Mouse (Mus musculus): Measurements from ENCODE around the gene Tnfaip2. TPM values are rescaled to one million over a fixed set of nuclear protein-coding genes. Genes with fewer than 3 reads are reported as not detected.

The Tnfaip2 gene
- total RNA-seq (2014; rRNA removed; ENCODE audit: low replicate concordance) (12.5 and 14.8 TPM in 2 replicates), polyA plus RNA-seq (2015; fragmentation: Nextera tagmentation; extraction: Ambion mirVana) (8.9 and 9.5 TPM in 2 replicates)

DNA sequence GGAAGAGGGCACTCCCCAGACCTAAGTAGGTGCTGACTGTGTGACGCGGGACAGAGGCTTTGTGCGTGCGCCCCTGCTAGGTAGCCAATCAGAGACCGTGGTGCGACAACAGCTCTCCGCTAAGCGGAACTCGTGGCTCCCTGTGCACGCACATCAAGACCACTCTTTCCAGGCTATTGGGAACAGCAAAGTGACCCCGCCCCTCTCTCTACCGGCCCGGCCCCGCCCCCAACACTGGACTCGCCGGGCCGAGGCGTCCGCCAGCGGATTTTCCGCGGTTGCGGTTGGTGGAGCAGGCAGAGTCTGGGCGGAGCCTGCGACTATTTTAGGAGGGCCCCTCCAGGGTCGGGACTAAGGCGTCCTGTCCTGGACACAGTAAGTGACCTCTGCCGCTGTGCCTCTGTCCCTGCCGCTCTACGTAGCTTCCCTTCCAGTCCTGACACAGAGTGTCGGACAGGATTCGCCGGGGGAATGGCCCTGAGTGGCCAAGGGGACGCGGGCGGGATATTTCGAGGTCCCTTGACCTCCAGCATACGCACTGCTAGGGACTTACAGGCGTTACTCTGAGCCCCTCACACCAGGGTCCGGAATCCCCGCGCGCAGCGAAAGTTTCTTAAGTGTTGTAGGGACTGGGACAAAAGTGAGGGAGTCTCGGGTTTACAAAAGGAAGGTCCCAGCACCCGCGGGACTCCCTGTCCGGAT lies at the start of gene Tnfaip2:
Gene Tnfaip2 (plus strand): TSS at position 161 of the 702 bp plus-strand sequence.
- Histone ChIP-seq H3K27me3 (ENCODE audit: control insufficient read depth, insufficient read depth, low read length) (peaks cover 76% of the 10 kb centered on the region), H3K4me1 (ENCODE audit: control insufficient read depth, insufficient read depth) (peaks cover 7% of the 10 kb centered on the region; the same call in 1 of the 2 replicates), H3K4me3 (ENCODE audit: low read depth, low read length) (peak within 1 kb of the TSS; percentile 49), H3K9ac (replicated peaks; ENCODE audit: low read depth, low read length) (peak within 1 kb of the TSS; percentile 58), H3K36me3 (replicated peaks; ENCODE audit: control insufficient read depth, insufficient read depth, low read length) (no peaks in the 10 kb centered on the region), H3K27ac (ENCODE audit: low read depth) (peak within 1 kb of the TSS; percentile 23; the same call in 1 of the 2 replicates), H3K4me2 (ENCODE audit: low read depth, low read length) (peak within 1 kb of the TSS; percentile 70), H3K9me3 (replicated peaks; ENCODE audit: control insufficient read depth, low read length) (no peaks in the 10 kb centered on the region)
- no peak for TF ChIP-seq EP300 (IDR thresholded peaks at IDR 0.05; ENCODE audit: low read depth)
- TF ChIP-seq CTCF (IDR thresholded peaks at IDR 0.05; ENCODE audit: low read depth), result no peak
- 2% methylated on average over 48 of the region's 48 CpGs for WGBS
- peak; percentile 85 for ATAC-seq (ENCODE audit: insufficient read depth, low read depth)
- peak; percentile 82 for DNase-seq (ENCODE audit: low spot score)

DNA sequence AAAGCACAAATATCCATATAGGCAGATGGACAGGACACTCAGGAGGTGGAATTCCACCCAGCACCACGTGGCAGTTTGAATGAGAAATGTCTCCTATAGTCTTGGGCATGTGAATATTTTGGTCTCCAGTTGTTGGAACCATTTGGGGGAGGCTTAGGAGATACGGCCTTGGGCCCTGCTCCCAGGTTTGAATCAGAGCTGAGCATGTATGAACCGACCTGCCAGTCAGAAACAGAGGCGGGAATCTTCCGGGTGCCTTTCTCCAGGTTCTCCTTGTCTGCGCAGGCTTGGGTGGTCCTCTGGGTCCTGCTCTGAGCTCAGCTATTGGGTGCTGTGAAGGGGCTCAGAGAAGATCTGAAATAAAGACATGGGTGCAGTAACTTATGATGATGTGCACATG lies 48.3 kb upstream of the Tnfaip2 start:
- ATAC-seq (ENCODE audit: insufficient read depth, low read depth) (no peak), DNase-seq (ENCODE audit: low spot score) (no peak)
- Histone ChIP-seq H3K36me3 (replicated peaks; ENCODE audit: control insufficient read depth, insufficient read depth, low read length) (no peaks in the 10 kb centered on the region), H3K4me1 (ENCODE audit: control insufficient read depth, insufficient read depth) (peaks cover 14% of the 10 kb centered on the region; the same call in 1 of the 2 replicates), H3K27me3 (ENCODE audit: control insufficient read depth, insufficient read depth, low read length) (no peaks in the 10 kb centered on the region), H3K4me2 (ENCODE audit: low read depth, low read length) (no peak overlapping the region), H3K27ac (ENCODE audit: low read depth) (no peak overlapping the region), H3K4me3 (ENCODE audit: low read depth, low read length) (no peak overlapping the region), H3K9me3 (replicated peaks; ENCODE audit: control insufficient read depth, low read length) (no peaks in the 10 kb centered on the region), H3K9ac (replicated peaks; ENCODE audit: low read depth, low read length) (no peak overlapping the region)
- WGBS, result 83% methylated on average over 6 of the region's 6 CpGs
- no peak for TF ChIP-seq CTCF (IDR thresholded peaks at IDR 0.05; ENCODE audit: low read depth)
- TF ChIP-seq EP300 (IDR thresholded peaks at IDR 0.05; ENCODE audit: low read depth), result no peak

DNA sequence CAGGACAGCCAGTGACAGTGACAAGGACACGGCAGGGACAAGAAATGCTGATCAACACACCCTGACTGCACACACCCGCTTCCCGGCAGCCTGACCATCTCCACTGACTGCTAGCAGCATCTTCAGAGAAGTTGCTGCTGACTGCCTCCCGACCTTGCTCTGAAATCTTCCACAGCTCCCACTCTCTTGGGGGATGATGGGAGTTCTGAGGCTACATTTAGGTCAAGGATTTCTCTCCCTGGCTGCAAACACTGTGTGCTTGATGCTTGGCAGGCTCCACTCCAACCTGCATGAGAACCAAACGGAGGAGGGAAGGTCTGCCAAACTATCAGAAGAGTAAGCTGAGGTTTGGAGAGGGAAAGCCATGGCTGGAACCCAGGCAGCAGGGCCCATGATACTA lies 45.3 kb upstream of the Tnfaip2 start:
- Histone ChIP-seq H3K36me3 (replicated peaks; ENCODE audit: control insufficient read depth, insufficient read depth, low read length) (no peaks in the 10 kb centered on the region), H3K4me3 (ENCODE audit: low read depth, low read length) (no peak overlapping the region), H3K9ac (replicated peaks; ENCODE audit: low read depth, low read length) (no peak overlapping the region), H3K4me1 (ENCODE audit: control insufficient read depth, insufficient read depth) (peaks cover 14% of the 10 kb centered on the region; the same call in 1 of the 2 replicates), H3K9me3 (replicated peaks; ENCODE audit: control insufficient read depth, low read length) (no peaks in the 10 kb centered on the region), H3K27ac (ENCODE audit: low read depth) (no peak overlapping the region), H3K27me3 (ENCODE audit: control insufficient read depth, insufficient read depth, low read length) (no peaks in the 10 kb centered on the region), H3K4me2 (ENCODE audit: low read depth, low read length) (no peak overlapping the region)
- ATAC-seq (ENCODE audit: insufficient read depth, low read depth), result no peak
- no peak for TF ChIP-seq EP300 (IDR thresholded peaks at IDR 0.05; ENCODE audit: low read depth)
- TF ChIP-seq CTCF (IDR thresholded peaks at IDR 0.05; ENCODE audit: low read depth), result no peak
- no peak for DNase-seq (ENCODE audit: low spot score)
- 37% methylated on average over 5 of the region's 5 CpGs for WGBS

DNA sequence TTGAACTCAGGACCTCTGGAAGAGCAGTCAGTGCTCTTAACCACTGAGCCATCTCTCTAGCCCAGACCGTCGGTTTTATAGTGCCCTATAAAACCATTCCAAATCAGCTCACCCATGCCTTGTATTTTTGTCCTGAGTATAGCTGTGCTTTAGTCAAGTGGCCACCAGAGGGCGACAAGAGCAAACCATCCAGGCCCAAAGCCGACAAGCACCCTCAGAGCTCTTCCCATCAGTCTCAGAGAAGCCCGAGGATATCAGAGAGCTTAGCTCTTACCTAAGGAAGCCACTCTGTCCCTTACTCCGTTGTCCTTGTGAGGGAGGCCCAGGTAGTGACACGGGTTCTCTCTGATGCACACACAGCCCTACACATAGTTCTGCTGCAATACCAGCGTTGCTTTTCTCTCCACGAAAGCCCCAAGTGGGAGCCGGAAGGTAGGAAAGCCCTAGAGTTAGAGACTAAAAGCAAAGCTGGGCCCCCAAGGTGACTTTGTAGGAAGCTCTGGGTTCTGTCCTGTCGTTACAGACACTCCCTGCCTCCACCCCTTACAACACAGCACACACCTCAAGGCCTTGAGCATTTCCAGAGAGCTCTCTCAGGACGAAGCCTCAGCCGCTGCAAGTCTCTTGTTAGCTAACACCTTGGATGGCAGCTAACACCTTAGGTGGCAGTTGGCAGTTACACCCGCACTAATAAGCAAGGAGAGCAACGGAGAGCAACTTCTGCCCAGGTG lies 40.6 kb upstream of the Tnfaip2 start:
- TF ChIP-seq EP300 (IDR thresholded peaks at IDR 0.05; ENCODE audit: low read depth) (no peak), CTCF (IDR thresholded peaks at IDR 0.05; ENCODE audit: low read depth) (peak; percentile 94)
- no peak overlapping the region for H3K4me2 ChIP-seq (ENCODE audit: low read depth, low read length)
- no peaks in the 10 kb centered on the region for H3K9me3 ChIP-seq (replicated peaks; ENCODE audit: control insufficient read depth, low read length)
- H3K27ac ChIP-seq (ENCODE audit: low read depth), result no peak overlapping the region
- no peak overlapping the region for H3K4me3 ChIP-seq (ENCODE audit: low read depth, low read length)
- DNase-seq (ENCODE audit: low spot score) (peak; percentile 80), ATAC-seq (ENCODE audit: insufficient read depth, low read depth) (peak; percentile 69)
- H3K9ac ChIP-seq (replicated peaks; ENCODE audit: low read depth, low read length), result no peak overlapping the region
- 20% methylated on average over 15 of the region's 15 CpGs for WGBS
- H3K27me3 ChIP-seq (ENCODE audit: control insufficient read depth, insufficient read depth, low read length), result peaks cover 8% of the 10 kb centered on the region; the same call in 1 of the 2 replicates
- peaks cover 11% of the 10 kb centered on the region; the same call in 1 of the 2 replicates for H3K4me1 ChIP-seq (ENCODE audit: control insufficient read depth, insufficient read depth)
- no peaks in the 10 kb centered on the region for H3K36me3 ChIP-seq (replicated peaks; ENCODE audit: control insufficient read depth, insufficient read depth, low read length)

DNA sequence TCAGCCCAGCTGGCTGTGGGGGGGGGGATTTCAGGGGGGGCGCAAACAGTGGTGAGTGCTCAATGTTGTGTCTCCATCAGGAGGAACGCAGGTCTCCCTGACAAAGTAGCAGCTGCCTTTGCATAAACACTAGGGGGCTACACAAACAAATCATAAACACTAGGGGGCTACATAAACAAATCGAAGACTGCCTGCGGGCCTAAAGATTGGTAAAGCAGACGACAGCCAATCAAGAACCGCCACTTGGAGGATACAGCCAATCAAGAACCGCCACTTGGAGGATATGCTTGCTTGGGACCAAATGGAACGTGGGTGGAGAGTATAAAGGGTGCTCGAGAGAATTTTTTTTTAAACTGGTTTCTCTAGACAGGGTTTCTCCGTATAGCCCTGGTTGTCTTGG lies 37.4 kb upstream of the Tnfaip2 start:
- no peak overlapping the region for H3K9ac ChIP-seq (replicated peaks; ENCODE audit: low read depth, low read length)
- H3K4me1 ChIP-seq (ENCODE audit: control insufficient read depth, insufficient read depth), result 0 out of 2 replicates have a peak, but pooled peaks cover 4% of the 10 kb centered on the region
- no peaks in the 10 kb centered on the region for H3K9me3 ChIP-seq (replicated peaks; ENCODE audit: control insufficient read depth, low read length)
- WGBS, result 51% methylated on average over 10 of the region's 10 CpGs
- H3K4me2 ChIP-seq (ENCODE audit: low read depth, low read length), result no peak overlapping the region
- H3K4me3 ChIP-seq (ENCODE audit: low read depth, low read length), result no peak overlapping the region
- DNase-seq (ENCODE audit: low spot score) (no peak), ATAC-seq (ENCODE audit: insufficient read depth, low read depth) (no peak)
- no peak for TF ChIP-seq CTCF (IDR thresholded peaks at IDR 0.05; ENCODE audit: low read depth)
- no peak for TF ChIP-seq EP300 (IDR thresholded peaks at IDR 0.05; ENCODE audit: low read depth)
- no peaks in the 10 kb centered on the region for H3K36me3 ChIP-seq (replicated peaks; ENCODE audit: control insufficient read depth, insufficient read depth, low read length)
- peaks cover 23% of the 10 kb centered on the region for H3K27me3 ChIP-seq (ENCODE audit: control insufficient read depth, insufficient read depth, low read length)
- no peak overlapping the region for H3K27ac ChIP-seq (ENCODE audit: low read depth)
